Mouse (Mus musculus): ENCODE measurements around the gene Rrp7a.
A peak's percentile ranks its signal among the peaks of the same experiment; 100 is the strongest.

The Rrp7a gene

GRCm38 (mm10) chr15:83122566-83123145, at the start of gene Rrp7a:
Gene Rrp7a (minus strand): TSS chr15:83122801.
- peak; percentile 85 to 91 for DNase-seq (ENCODE audit: low spot score in 2 of 2)

DNA sequence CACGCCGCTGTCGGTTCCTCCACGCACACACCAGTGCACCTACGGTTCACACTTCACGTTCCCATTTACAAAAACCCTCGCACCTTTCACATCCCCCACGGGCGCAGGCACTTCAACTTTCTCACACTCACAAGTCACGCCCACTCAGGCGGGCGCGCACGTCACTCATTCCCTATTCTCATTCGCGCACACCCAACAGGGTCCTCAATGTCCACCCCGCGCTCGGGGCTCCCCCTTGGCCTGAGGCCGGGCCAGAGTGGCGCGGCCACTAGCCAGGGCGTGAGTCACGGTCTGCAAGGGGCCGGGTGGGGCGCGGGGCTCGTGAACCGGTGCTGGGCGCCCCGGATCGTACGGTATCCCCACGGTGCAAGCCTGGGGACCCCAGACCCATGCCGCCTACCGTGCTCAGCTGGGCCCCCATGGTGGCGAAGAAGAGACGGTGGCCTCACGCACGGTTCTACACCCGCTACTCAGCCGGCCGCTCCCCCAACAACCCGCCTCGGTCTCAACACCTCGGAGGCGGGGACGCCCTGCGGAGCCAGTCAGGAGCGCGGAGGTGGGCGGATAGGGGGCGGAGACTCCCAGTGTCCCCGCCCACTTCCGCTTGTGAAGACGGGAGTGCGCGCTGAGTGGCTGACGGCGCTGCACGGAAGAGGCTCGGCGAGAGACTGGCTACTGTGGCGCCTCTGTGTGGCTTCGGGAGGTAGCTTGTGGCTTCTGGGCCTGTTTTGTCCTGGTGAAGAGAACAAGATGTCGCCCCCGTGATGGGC, 49.3 kb upstream of the Rrp7a start:
- peak; percentile 96 to 97 for DNase-seq (ENCODE audit: low spot score in 2 of 2)

- peak in 1 of 2 experiments; percentile 10 for DNase-seq (ENCODE audit: low spot score in 2 of 2)
These were observed 48.5 kb upstream of the Rrp7a start for GRCm38 (mm10) chr15:83170956-83171659.

DNA sequence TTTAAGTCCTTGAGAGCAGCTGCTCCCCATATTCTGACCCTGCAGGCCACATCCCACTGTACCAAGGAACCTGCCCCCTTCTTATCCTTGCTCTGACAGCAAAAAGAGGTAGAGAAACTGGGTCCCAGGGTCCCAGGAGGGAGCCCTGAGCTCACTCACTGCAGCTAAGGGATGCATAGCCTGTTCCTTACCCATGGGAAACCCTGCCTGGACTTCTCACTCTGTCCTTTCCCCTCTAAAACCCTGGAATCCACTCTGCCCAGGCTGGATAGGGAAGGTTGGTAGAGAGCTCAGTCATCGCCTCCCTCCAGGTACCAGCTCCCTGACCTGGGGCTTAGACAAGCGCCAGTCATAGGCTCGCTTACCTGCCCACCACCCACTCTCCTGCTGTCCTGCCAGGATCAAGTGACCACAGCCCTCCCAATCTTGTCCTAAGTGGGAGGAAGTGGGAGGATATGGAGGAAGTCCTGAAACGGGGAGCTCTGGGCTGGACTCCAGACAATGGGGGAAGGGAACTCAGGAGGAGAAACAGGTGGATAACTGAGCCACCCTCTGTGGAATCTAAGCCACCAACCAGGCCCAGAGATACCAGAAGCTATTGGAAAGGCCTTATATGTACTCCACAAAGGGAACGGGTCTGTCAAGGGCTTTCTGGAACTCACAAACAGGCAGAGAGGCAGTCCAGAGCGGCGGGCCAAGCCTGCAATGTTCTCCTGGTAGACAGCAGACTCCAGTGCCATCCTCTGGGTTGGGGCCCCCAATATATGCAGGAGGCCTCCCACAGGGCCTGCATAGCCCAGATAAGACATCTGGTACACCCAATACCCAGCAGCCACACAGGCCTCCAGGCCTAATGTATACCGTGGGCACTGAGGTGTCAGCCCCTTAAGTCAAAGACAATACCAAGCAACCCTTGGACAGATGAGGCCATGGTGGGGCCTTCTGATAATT, 47.4 kb upstream of the Rrp7a start:
- peak in 1 of 2 experiments; percentile 6 for DNase-seq (ENCODE audit: low spot score in 2 of 2)

- peak in 1 of 2 experiments; percentile 9 for DNase-seq (ENCODE audit: low spot score in 2 of 2)
These were observed 46.5 kb upstream of the Rrp7a start for GRCm38 (mm10) chr15:83168875-83169771.

DNA sequence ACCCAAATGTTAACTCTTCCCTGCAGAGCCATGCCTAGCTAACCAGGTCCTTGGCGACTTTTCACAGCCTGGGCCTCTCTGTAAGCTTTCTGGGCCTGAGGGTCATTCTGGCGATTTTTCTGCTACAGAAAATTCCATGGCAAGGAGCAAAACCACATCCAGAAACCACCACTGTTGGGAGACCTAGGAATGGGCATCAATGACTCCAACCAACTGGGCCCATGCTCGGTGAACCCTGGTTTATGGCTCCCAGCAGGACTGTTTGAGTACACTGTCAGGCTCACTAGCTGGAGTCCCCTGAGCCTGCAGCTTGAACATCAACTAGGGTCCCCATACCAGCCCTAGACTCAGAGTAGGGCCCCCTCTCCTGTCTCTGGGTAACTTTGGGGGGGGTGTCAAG, 45.7 kb upstream of the Rrp7a start:
- no peak for DNase-seq (ENCODE audit: low spot score in 2 of 2)

- DNase-seq (ENCODE audit: low spot score in 2 of 2), result no peak
These were observed 45.0 kb upstream of the Rrp7a start for GRCm38 (mm10) chr15:83167550-83168065.

GRCm38 (mm10) chr15:83167126-83167525, 44.5 kb upstream of the Rrp7a start:
- no peak for DNase-seq (ENCODE audit: low spot score in 2 of 2)

DNA sequence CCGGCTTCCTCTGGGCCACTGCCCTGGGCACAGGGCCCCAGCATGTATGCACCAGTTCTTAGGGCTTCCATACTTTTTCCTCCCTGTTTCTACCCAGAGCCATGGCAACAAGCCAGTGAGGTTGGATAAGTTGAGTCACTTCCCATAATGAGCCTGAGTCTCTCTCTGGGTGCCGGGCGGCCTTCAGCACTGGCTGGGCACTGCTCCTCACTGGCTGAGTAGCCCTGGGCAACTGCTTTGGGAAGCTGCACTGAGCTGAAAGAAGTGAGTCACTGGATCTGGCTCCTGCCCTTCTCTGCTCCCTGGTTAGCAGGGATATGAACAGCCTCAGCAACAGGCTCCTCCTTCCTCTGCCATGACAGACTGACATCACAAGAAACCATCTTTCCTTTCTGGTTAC, 44.0 kb upstream of the Rrp7a start:
- DNase-seq (ENCODE audit: low spot score in 2 of 2), result peak in 1 of 2 experiments; percentile 23

DNA sequence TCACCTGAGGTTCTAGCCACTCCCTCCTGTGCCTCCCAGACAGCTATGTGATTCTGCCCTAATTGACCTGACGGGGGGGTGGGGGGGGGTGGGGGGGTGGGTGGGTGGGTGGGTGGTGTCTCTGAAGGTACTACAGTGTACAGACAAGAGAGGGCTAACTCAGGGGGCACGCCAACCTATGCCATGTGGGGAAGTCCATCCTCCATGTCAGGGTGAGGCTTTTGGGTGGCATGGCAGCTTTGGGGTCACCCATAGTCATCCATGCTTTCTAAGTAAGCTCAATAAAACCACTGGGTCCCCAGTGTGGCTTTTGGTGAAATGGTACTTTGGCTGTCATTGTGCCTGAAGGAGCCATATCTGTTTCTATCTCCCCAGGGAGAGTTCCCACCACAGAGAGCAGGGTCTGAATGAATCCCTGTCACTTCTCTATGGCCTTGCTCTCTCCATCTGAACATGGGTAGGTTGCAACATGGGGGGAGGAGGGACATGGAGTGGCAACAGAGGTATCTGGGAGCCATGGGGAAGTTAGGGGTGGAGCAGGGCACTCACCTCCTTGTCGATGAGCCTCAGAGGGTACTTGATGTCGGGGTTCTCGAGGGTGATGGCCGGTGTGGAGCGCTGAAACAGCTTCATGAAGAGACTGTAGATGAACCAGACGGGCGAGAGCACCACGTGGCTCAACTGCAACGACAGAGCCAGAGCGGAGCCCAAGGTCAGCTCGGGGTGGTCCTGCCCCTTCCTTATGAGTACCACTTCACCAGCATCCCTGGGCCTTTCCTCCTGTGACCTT, 43.1 kb upstream of the Rrp7a start:
- DNase-seq (ENCODE audit: low spot score in 2 of 2), result peak in 1 of 2 experiments; percentile 7

DNA sequence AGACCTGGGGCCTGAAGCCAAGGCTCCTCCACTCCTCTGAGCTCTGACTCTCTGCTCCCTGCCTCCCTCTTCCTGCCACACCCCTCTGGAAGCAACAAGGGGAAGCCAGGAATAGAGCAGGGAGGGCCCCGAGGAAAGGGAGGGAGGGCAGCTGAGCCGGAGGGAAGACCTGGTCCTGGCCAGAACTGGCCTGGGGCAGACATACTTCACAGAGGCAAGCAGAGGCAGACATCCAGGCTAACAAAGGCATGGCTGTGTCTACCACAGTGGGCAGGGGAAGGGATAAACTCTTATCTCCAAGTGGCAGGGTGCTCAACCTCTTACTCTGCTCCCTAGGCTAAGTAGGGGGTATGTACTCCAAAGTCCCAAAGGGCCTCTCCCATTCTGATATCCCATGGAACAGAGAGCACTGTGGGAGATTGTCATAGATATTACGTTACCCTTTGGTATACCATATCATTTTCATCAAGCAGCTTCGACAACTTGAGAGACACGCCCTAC, 42.4 kb upstream of the Rrp7a start:
- peak in 1 of 2 experiments; percentile 3 for DNase-seq (ENCODE audit: low spot score in 2 of 2)

DNA sequence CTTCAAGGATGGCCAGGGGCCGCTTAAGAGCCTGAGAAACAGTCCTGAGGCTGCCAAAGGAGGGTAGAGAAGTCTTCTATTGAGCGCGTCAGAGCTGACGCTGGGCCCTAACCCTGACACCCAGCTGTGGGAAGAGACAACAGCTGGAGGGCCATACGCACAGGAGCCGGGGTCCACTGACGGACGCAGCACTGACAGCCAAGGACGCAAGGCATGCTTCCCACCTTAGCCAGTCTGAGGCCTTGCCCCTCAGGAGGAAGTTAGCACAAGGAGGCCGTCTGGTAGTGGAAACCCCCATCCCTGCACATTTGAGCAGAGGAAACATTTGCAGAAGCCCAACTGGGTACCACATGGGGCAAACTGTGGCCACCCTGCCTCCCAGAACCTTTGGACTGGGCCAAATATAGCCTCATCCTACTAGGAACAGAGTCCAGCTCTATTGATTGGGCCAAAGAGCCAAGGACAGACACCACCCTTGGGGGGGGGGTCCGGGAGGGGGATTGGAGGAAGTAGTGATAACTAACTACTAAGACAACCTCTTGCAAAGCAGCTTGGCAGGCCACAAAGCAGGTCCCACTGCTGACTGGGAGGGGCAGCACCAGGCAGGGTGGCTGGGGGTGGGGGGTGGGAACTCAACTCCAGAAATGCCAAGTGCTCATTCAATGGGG, 40.4 kb upstream of the Rrp7a start:
- DNase-seq (ENCODE audit: low spot score in 2 of 2), result peak in 1 of 2 experiments; percentile 5

GRCm38 (mm10) chr15:83162001-83162400, 39.4 kb upstream of the Rrp7a start:
- no peak for DNase-seq (ENCODE audit: low spot score in 2 of 2)

GRCm38 (mm10) chr15:83161062-83161748, 38.6 kb upstream of the Rrp7a start:
- DNase-seq (ENCODE audit: low spot score in 2 of 2), result no peak

- no peak for DNase-seq (ENCODE audit: low spot score in 2 of 2)
These were observed 38.0 kb upstream of the Rrp7a start for GRCm38 (mm10) chr15:83160561-83160960.

GRCm38 (mm10) chr15:83159823-83160222, 37.2 kb upstream of the Rrp7a start:
- DNase-seq (ENCODE audit: low spot score in 2 of 2), result no peak

GRCm38 (mm10) chr15:83158587-83159160, 36.1 kb upstream of the Rrp7a start:
- no peak for DNase-seq (ENCODE audit: low spot score in 2 of 2)

DNA sequence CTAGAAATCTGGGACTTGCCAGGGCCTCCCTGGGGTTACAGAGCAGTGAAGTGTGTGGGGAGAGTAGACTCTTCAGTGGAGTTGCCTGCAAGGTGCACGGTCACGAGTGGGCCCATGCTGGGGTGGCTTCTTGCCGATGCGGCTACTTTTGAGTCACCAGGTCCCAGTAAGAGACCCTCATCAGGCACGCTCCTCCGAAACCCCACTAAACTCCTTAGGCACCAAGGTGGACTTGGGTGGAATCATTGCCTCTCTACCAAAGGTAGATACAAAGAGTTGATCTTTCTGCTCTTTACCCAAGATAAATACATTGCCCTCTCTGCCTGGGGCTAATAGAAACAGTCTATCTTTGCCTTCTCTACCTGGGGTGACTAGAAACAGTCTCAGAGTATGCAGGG, 35.1 kb upstream of the Rrp7a start:
- DNase-seq (ENCODE audit: low spot score in 2 of 2), result no peak

Data from frontal cortex, postnatal 10 days (tissue).